ENCODE assay signal across 24 mouse cellular contexts in the genomic region with DNA sequence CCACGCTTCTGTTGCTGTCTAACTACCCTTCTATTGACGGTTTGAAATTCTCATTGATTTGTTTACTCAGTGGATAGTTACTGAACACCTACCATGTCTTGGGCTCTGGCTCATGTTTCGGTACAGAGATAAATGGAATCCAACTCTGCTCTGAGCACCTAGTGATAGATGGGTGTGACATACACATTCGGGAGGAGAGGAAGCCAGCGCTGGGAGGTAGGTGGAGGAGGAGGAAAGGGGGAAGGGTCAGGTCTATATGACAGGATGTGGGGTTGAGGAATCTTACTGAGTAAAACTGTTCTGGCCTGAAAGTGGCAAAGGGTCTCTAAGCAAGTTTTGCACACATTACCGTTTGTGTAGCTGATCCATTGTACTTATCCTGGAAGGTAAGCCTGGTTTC.
DNase-seq lines count a peak whose midpoint lies in the region; ATAC-seq and TF ChIP-seq lines count a peak whose summit lies in the region.
"Had no signal": no experiment of that assay in that cellular context is flagged by ENCODE, and none has a peak within 500 bp of the region (broad histone marks: within the 10 kb centered on the region; RNA-seq: fewer than 3 reads in every experiment).

No protein-coding gene starts in this region.

- 0 out of 2 replicates have a peak, but pooled peaks cover 7% of the 10 kb centered on the region for H3K4me1 ChIP-seq in kidney, embryonic 15.5 days
- H3K4me1 ChIP-seq in limb, embryonic 11.5 days (ENCODE audit: control insufficient read depth, insufficient read depth, low read length): no peaks in the 10 kb centered on the region
- H3K4me1 ChIP-seq in limb, embryonic 10.5 days: peaks cover 23% of the 10 kb centered on the region
- no peaks in the 10 kb centered on the region for H3K4me1 ChIP-seq in liver, postnatal 0 days (ENCODE audit: insufficient read depth)

- no peaks in the 10 kb centered on the region for H3K9me3 ChIP-seq in kidney, embryonic 15.5 days (replicated peaks)
- H3K9me3 ChIP-seq in limb, embryonic 11.5 days (ENCODE audit: control insufficient read depth, low read length): no peaks in the 10 kb centered on the region
- no peaks in the 10 kb centered on the region for H3K9me3 ChIP-seq in limb, embryonic 10.5 days (replicated peaks)
- no peaks in the 10 kb centered on the region for H3K9me3 ChIP-seq in liver, postnatal 0 days (ENCODE audit: low read length)
- H3K9me3 ChIP-seq: embryonic facial prominence, embryonic 10.5 days; embryonic facial prominence, embryonic 12.5 days; forebrain, embryonic 13.5 days; G1E had no signal

- no peak overlapping the region for H3K9ac ChIP-seq in kidney, embryonic 15.5 days
- no peak overlapping the region for H3K9ac ChIP-seq in limb, embryonic 11.5 days (ENCODE audit: low read length)
- H3K9ac ChIP-seq in liver, postnatal 0 days (replicated peaks): no peak overlapping the region
- H3K9ac ChIP-seq: embryonic facial prominence, embryonic 12.5 days; forebrain, embryonic 13.5 days had no signal

- no peaks in the 10 kb centered on the region for H3K36me3 ChIP-seq in kidney, embryonic 15.5 days
- no peaks in the 10 kb centered on the region for H3K36me3 ChIP-seq in limb, embryonic 11.5 days (ENCODE audit: control insufficient read depth, insufficient read depth, low read length)
- H3K36me3 ChIP-seq in limb, embryonic 10.5 days: no peaks in the 10 kb centered on the region
- no peaks in the 10 kb centered on the region for H3K36me3 ChIP-seq in liver, postnatal 0 days (replicated peaks; ENCODE audit: insufficient read depth, low read length)
- H3K36me3 ChIP-seq: embryonic facial prominence, embryonic 10.5 days; embryonic facial prominence, embryonic 12.5 days; G1E had no signal

- H3K4me2 ChIP-seq in kidney, embryonic 15.5 days: no peak overlapping the region
- no peak overlapping the region for H3K4me2 ChIP-seq in limb, embryonic 11.5 days (ENCODE audit: low read depth, severe bottlenecking)
- H3K4me2 ChIP-seq in liver, postnatal 0 days (ENCODE audit: low read depth, low read length): no peak overlapping the region
- H3K4me2 ChIP-seq: embryonic facial prominence, embryonic 12.5 days; forebrain, embryonic 13.5 days had no signal

- WGBS in kidney, embryonic 15.5 days: 48% methylated on average over 6 of the region's 6 CpGs
- 75% methylated on average over 6 of the region's 6 CpGs for WGBS in limb, embryonic 11.5 days
- WGBS in limb, embryonic 10.5 days: 78% methylated on average over 6 of the region's 6 CpGs
- 56% methylated on average over 6 of the region's 6 CpGs for WGBS in liver, postnatal 0 days (ENCODE audit: insufficient replicate concordance)

- ATAC-seq in kidney, embryonic 15.5 days (replicated peaks; ENCODE audit: low FRiP score): peak; percentile 52
- no peak for ATAC-seq in limb, embryonic 11.5 days (ENCODE audit: insufficient number of reproducible peaks, low FRiP score, low TSS enrichment, low read depth)
- 0 out of 2 replicates have a peak, but pooled peaks have one; percentile 21 for ATAC-seq in liver, postnatal 0 days
- ATAC-seq: activated CD4-positive, CD25-positive, alpha-beta regulatory T cell, adult 4 months; CD4-positive, CD25-positive, alpha-beta regulatory T cell, adult 4 months; Patski had no signal

- no peak overlapping the region for H3K4me3 ChIP-seq in kidney, embryonic 15.5 days (replicated peaks)
- no peak overlapping the region for H3K4me3 ChIP-seq in limb, embryonic 11.5 days (ENCODE audit: low read depth, low read length)
- H3K4me3 ChIP-seq in limb, embryonic 10.5 days: no peak overlapping the region
- H3K4me3 ChIP-seq in liver, postnatal 0 days (ENCODE audit: low read depth, low read length): no peak overlapping the region
- H3K4me3 ChIP-seq: embryonic facial prominence, embryonic 10.5 days; embryonic facial prominence, embryonic 12.5 days; forebrain, embryonic 13.5 days had no signal

- no peak for TF ChIP-seq EP300 in liver, postnatal 0 days (IDR thresholded peaks at IDR 0.05; ENCODE audit: low read depth)

- no peaks in the 10 kb centered on the region for H3K27me3 ChIP-seq in kidney, embryonic 15.5 days
- no peaks in the 10 kb centered on the region for H3K27me3 ChIP-seq in limb, embryonic 11.5 days (ENCODE audit: control insufficient read depth, insufficient read depth, low read length)
- H3K27me3 ChIP-seq in limb, embryonic 10.5 days (ENCODE audit: low read depth, poor library complexity, severe bottlenecking): no peaks in the 10 kb centered on the region
- no peaks in the 10 kb centered on the region for H3K27me3 ChIP-seq in liver, postnatal 0 days (ENCODE audit: insufficient read depth, low read length)
- H3K27me3 ChIP-seq: embryonic facial prominence, embryonic 12.5 days; forebrain, embryonic 13.5 days had no signal

- TF ChIP-seq CTCF in liver, postnatal 0 days (IDR thresholded peaks at IDR 0.05; ENCODE audit: low read depth): no peak

- peak; percentile 40 for DNase-seq in heart, adult 11 months
- no peak for DNase-seq in heart, adult 9 months (ENCODE audit: low spot score in 2 of 2)
- no peak for DNase-seq in kidney, postnatal 36 days
- DNase-seq in limb, embryonic 11.5 days (ENCODE audit: low spot score): peak; percentile 15
- no peak for DNase-seq in limb, embryonic 10.5 days (ENCODE audit: low spot score)
- DNase-seq in liver, postnatal 0 days: no peak
- DNase-seq in liver: no peak
- DNase-seq: adrenal gland, adult 8-10 months; adrenal gland, postnatal 14 days; adrenal gland, postnatal 36 days; B cell, adult 2 months; cerebellum, adult 11-12 months; cerebellum, adult 2 months; cerebellum, adult 9-10 months; cerebellum, postnatal 10 days; cerebellum, postnatal 25 days had no signal

- no peak overlapping the region for H3K27ac ChIP-seq in kidney, embryonic 15.5 days
- H3K27ac ChIP-seq in limb, embryonic 11.5 days (replicated peaks; ENCODE audit: low read depth, low read length): no peak overlapping the region
- no peak overlapping the region for H3K27ac ChIP-seq in limb, embryonic 10.5 days
- no peak overlapping the region for H3K27ac ChIP-seq in liver, postnatal 0 days (ENCODE audit: low read depth)
- H3K27ac ChIP-seq: embryonic facial prominence, embryonic 10.5 days; embryonic facial prominence, embryonic 12.5 days; forebrain, embryonic 13.5 days had no signal

Comparison
In these comparisons a context has a peak if more than half of its experiments do, and no peak if none do; other contexts are left out.
1. DNase-seq: peak in heart, adult 11 months (single experiment) and limb, embryonic 11.5 days (single experiment); none in heart, adult 9 months (0 of 2), kidney, postnatal 36 days (0 of 2), limb, embryonic 10.5 days (single experiment), liver, postnatal 0 days (single experiment) and liver (single experiment).